Mouse (Mus musculus): ENCODE measurements around the gene Zfp36l1. TPM values are rescaled to one million over a fixed set of nuclear protein-coding genes. Genes with fewer than 3 reads are reported as not detected.

Zfp36l1 gene
- polyA plus RNA-seq, 1 experiment from 2014 or later, result 96.4 TPM

GRCm38 (mm10) chr12:80068016-80068415 lies 44.8 kb downstream of the Zfp36l1 start:
- Histone ChIP-seq H3K9me3 (replicated peaks) (no peaks in the 10 kb centered on the region), H3K27ac (peak overlapping the region; percentile 54; the same call in 1 of the 2 replicates), H3K4me3 (no peak overlapping the region), H3K27me3 (ENCODE audit: low read depth, poor library complexity, severe bottlenecking) (no peaks in the 10 kb centered on the region), H3K36me3 (no peaks in the 10 kb centered on the region), H3K4me1 (peaks cover 47% of the 10 kb centered on the region)
- 83% methylated on average over 7 of the region's 7 CpGs for WGBS
- DNase-seq (ENCODE audit: low spot score), result no peak

GRCm38 (mm10) chr12:80065049-80065448 lies 47.8 kb downstream of the Zfp36l1 start:
- Histone ChIP-seq H3K36me3 (no peaks in the 10 kb centered on the region), H3K9me3 (replicated peaks) (no peaks in the 10 kb centered on the region), H3K4me3 (no peak overlapping the region), H3K27me3 (ENCODE audit: low read depth, poor library complexity, severe bottlenecking) (no peaks in the 10 kb centered on the region), H3K27ac (peak overlapping the region; percentile 10; the same call in 1 of the 2 replicates), H3K4me1 (peaks cover 64% of the 10 kb centered on the region)
- 70% methylated on average over 8 of the region's 8 CpGs for WGBS
- no peak for DNase-seq (ENCODE audit: low spot score)

GRCm38 (mm10) chr12:80064306-80064705 lies 48.5 kb downstream of the Zfp36l1 start:
- Histone ChIP-seq H3K27ac (peak overlapping the region; percentile 96), H3K4me3 (no peak overlapping the region), H3K4me1 (peaks cover 71% of the 10 kb centered on the region), H3K36me3 (no peaks in the 10 kb centered on the region), H3K27me3 (ENCODE audit: low read depth, poor library complexity, severe bottlenecking) (no peaks in the 10 kb centered on the region), H3K9me3 (replicated peaks) (no peaks in the 10 kb centered on the region)
- DNase-seq (ENCODE audit: low spot score), result no peak
- WGBS, result 87% methylated on average over 4 of the region's 4 CpGs

GRCm38 (mm10) chr12:80063402-80064150 lies 49.2 kb downstream of the Zfp36l1 start:
- H3K4me1 ChIP-seq, result peaks cover 70% of the 10 kb centered on the region
- no peak overlapping the region for H3K4me3 ChIP-seq
- no peaks in the 10 kb centered on the region for H3K36me3 ChIP-seq
- no peaks in the 10 kb centered on the region for H3K9me3 ChIP-seq (replicated peaks)
- WGBS, result 60% methylated on average over 7 of the region's 7 CpGs
- DNase-seq (ENCODE audit: low spot score), result no peak
- no peaks in the 10 kb centered on the region for H3K27me3 ChIP-seq (ENCODE audit: low read depth, poor library complexity, severe bottlenecking)
- H3K27ac ChIP-seq, result peak overlapping the region; percentile 96

- Histone ChIP-seq H3K9me3 (replicated peaks) (no peaks in the 10 kb centered on the region), H3K36me3 (no peaks in the 10 kb centered on the region), H3K4me1 (peaks cover 61% of the 10 kb centered on the region), H3K4me3 (peak overlapping the region; percentile 22), H3K27ac (peak overlapping the region; percentile 96), H3K27me3 (ENCODE audit: low read depth, poor library complexity, severe bottlenecking) (no peaks in the 10 kb centered on the region)
- 9% methylated on average over 6 of the region's 6 CpGs for WGBS
- peak; percentile 68 for DNase-seq (ENCODE audit: low spot score)
These were observed 50.1 kb downstream of the Zfp36l1 start for GRCm38 (mm10) chr12:80062410-80063401.

- H3K4me3 ChIP-seq, result no peak overlapping the region; the same call in 1 of the 2 replicates
- peak overlapping the region; percentile 96 for H3K27ac ChIP-seq
- no peaks in the 10 kb centered on the region for H3K27me3 ChIP-seq (ENCODE audit: low read depth, poor library complexity, severe bottlenecking)
- DNase-seq (ENCODE audit: low spot score), result no peak
- no peaks in the 10 kb centered on the region for H3K9me3 ChIP-seq (replicated peaks)
- H3K4me1 ChIP-seq, result peaks cover 56% of the 10 kb centered on the region
- H3K36me3 ChIP-seq, result no peaks in the 10 kb centered on the region
- WGBS, result 43% methylated on average over 5 of the region's 5 CpGs
These were observed 51.0 kb downstream of the Zfp36l1 start for GRCm38 (mm10) chr12:80061810-80062209.

GRCm38 (mm10) chr12:80060809-80061208 lies 52.0 kb downstream of the Zfp36l1 start:
- Histone ChIP-seq H3K4me1 (peaks cover 56% of the 10 kb centered on the region), H3K9me3 (replicated peaks) (no peaks in the 10 kb centered on the region), H3K27me3 (ENCODE audit: low read depth, poor library complexity, severe bottlenecking) (no peaks in the 10 kb centered on the region; the same call in 1 of the 2 replicates), H3K27ac (peak overlapping the region; percentile 96), H3K4me3 (no peak overlapping the region), H3K36me3 (no peaks in the 10 kb centered on the region)
- 59% methylated on average over 1 of the region's 1 CpGs for WGBS
- no peak for DNase-seq (ENCODE audit: low spot score)

GRCm38 (mm10) chr12:80060338-80060737 lies 52.5 kb downstream of the Zfp36l1 start:
- Histone ChIP-seq H3K36me3 (no peaks in the 10 kb centered on the region), H3K27me3 (ENCODE audit: low read depth, poor library complexity, severe bottlenecking) (no peaks in the 10 kb centered on the region; the same call in 1 of the 2 replicates), H3K4me1 (peaks cover 56% of the 10 kb centered on the region), H3K4me3 (no peak overlapping the region), H3K27ac (peak overlapping the region; percentile 96), H3K9me3 (replicated peaks) (no peaks in the 10 kb centered on the region)
- DNase-seq (ENCODE audit: low spot score), result no peak
- WGBS, result 61% methylated on average over 9 of the region's 9 CpGs

GRCm38 (mm10) chr12:80059773-80060328 lies 53.0 kb downstream of the Zfp36l1 start:
- no peak for DNase-seq (ENCODE audit: low spot score)
- peaks cover 55% of the 10 kb centered on the region for H3K4me1 ChIP-seq
- no peaks in the 10 kb centered on the region; the same call in 1 of the 2 replicates for H3K27me3 ChIP-seq (ENCODE audit: low read depth, poor library complexity, severe bottlenecking)
- H3K36me3 ChIP-seq, result no peaks in the 10 kb centered on the region
- 71% methylated on average over 5 of the region's 5 CpGs for WGBS
- no peaks in the 10 kb centered on the region for H3K9me3 ChIP-seq (replicated peaks)
- no peak overlapping the region for H3K4me3 ChIP-seq
- H3K27ac ChIP-seq, result peak overlapping the region; percentile 96

Other genes with a start within 250 kb of the Zfp36l1 start
- gene Actn1, start 147.4 kb upstream of the Zfp36l1 start, polyA plus RNA-seq (2016; fragmentation: Nextera tagmentation; extraction: Ambion mirVana), result 48.6 and 49.5 TPM in 2 replicates